Mouse (Mus musculus): ENCODE data around the gene Col1a1.
A peak's percentile ranks its signal among the peaks of the same experiment; 100 is the strongest.

Col1a1 gene

GRCm38 (mm10) chr11:94978947-94979346 is 42.9 kb downstream of the Col1a1 start:
- DNase-seq, result peak; percentile 97

- no peak for DNase-seq
Observed at GRCm38 (mm10) chr11:94979462-94980179, 43.6 kb downstream of the Col1a1 start.

DNA sequence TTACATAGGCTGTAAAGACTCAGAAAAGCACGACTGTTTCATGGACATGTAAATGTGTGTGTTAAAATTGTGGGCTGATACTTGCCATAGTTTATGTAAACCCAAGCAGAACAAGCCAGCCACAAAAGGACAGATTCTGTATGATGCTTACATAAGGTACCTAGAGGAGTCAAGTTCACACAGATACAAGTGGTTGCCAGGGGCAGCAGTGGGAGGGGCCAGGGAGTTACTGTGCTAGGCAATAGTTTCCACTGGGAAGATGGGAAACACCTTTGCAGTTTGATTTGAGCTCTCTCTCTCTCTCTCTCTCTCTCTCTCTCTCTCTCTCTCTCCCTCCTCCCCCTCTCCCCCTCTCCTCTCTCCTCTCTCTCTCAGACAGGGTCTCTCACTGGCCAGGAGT is 49.1 kb downstream of the Col1a1 start:
- no peak for DNase-seq

DNA sequence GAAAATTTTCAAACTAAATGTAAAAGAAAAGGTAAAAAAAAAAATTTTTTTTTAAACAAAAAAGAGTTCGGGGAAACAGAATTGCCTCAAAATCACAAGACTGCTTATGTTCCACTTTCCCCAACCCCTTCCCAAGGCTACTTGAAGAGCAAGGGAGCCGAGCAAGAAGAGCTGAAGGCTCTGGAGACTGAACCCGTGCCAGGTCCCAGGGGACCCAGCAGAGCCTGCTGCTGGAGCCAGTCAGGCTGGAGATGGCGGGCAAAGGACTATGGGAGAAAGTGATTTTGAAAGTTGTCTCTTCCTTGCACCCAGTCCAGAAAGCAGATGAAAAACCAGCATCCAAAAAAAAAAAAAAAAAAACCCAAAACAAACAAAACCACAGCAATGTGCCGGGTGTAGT is 49.8 kb downstream of the Col1a1 start:
- DNase-seq, result no peak

DNA sequence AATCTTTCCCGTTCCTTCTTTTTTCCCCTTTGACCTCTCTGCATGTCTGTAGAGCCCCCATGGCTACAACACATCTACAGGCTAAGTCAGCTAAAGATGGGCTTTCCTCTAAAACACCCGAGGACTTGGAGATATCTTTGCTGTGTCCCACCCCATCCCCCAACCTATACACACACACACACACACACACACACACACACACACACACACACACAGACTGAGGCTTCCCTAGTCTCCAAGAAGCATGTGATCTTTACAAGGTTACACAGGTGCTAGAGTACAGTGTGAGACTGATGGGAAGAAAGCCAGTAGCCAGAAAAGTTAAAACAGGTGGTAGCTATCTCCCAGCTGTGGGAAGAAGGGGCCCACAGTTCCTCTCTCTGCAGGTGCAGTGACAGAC is 50.4 kb downstream of the Col1a1 start:
- DNase-seq, result no peak

DNA sequence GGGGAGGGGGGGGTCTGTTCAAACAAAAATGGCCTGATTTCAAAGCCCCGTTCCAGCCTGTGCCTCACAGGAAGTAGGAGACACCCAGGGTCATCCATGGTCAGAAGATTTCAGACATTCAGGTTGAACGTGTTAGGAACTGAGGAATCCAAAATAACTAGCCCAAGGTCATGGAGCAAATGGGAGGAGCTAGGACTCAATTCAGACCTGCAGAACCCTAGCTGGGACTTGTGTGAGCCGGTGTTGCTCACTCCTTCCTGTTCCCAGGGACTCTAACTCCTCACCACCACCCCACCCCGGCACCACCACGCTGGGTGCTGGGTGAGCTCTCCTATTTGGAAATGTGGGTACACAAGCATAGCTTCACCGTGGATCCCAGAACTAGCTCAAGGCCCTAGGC is 51.3 kb downstream of the Col1a1 start:
- no peak for DNase-seq

DNA sequence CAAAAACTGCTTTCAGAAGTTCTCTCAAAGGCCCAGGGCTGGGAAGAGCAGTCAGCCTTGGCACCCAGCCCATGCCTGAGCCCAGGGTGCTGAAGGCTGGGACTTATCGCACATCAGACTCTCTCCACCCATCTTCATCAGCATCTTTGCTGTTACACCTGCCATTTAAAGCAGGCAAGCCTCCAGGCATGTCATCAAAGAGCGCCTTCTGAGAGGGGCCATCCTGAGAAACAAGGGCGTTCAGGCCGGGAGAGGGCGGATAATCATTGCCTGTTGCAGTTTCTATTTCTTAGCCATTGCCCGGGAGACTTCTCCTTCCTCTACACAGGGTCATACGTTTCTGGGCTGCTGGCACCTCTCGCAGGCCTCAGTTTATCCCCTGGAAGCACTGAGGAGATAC is 51.8 kb downstream of the Col1a1 start:
- DNase-seq, result no peak

DNA sequence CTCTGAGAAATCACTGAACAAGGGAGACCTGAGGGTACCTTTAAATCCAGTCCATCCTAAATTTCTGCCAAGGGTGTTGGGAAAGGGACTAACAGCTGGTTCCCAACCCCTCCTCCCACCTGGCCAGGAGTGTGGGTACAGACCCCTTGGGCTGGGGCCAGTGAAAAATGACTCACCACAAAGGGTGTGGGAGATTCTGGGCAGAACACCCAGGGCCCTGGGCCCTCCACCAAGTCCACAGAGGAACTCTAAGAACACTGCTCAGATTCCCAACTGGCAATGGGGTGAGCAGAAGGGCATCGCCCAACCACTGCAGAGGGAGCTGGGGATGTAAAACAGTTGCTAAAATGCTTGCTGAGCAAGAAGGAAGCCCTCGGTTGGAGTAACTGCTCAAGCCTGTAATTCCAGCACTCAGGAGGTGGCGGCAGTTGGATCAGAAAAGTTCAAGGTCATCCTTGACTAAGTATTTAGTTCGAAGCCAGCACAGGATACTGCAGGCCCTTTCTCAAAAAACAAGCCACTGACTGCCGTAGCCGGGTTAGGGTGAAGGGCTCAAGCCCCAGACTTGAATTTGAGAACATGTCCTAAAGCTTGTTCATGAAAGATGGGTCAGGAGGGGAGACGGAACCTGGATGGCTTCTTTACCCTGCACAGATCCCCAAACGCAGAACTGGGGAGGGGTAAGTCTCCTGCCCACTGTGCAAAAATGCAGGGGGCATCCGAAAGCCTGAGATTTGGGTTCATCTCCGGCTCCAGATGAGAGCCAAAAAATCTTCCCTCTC is 52.9 kb downstream of the Col1a1 start:
- DNase-seq, result no peak

- DNase-seq, result peak; percentile 75
Observed at GRCm38 (mm10) chr11:94989562-94990017, 53.6 kb downstream of the Col1a1 start.

DNA sequence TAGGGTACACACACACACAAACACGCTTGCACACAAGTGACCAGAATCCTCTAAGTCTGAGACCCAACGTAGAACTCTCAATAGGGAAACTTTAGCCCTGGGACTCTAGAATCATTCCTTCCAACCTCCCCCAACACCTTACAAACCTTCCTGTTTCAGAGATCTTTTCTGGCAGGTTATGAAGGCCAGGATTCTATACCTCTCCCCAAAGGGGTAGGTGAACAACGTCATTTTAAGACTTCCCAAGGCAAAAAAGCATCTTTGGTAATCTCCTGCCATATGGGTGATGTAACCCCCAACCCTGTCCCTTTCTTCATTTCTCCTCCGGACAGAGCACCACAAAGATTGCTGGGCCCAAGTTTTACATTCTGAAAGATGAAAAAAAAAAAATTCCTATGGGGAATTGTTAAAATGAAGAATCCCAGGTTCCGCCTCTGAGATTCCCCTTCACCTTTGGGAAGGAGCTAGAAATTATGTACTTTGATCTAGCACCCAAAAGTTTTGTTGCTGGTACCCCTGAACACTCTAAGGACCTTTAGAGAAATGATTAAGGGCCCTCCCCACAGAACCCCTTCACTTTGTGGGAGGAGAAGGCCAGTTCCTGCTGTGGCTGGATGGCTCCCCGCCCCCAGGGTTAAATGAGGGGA is 54.2 kb downstream of the Col1a1 start:
- no peak for DNase-seq

GRCm38 (mm10) chr11:94990749-94991577 is 54.9 kb downstream of the Col1a1 start, which contains the start of gene Ppp1r9b:
Ppp1r9b (plus strand) TSS chr11:94991035.
- DNase-seq, result peak; percentile 93

GRCm38 (mm10) chr11:94991641-94992479 is 55.8 kb downstream of the Col1a1 start:
- no peak for DNase-seq

DNA sequence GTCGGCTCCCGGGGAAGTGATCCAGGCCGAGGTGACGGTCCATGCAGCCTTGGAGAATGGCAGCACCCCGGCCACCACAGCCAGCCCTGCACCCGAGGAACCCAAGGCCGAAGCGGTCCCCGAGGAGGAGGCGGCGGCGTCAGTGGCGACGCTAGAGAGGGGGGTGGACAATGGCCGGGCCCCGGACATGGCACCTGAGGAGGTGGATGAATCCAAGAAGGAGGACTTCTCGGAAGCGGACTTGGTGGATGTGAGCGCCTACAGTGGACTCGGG is 56.4 kb downstream of the Col1a1 start:
- DNase-seq, result no peak

- DNase-seq, result no peak
Observed at GRCm38 (mm10) chr11:94992754-94993606, 57.0 kb downstream of the Col1a1 start.

- no peak for DNase-seq
Observed at GRCm38 (mm10) chr11:94994208-94994814, 58.3 kb downstream of the Col1a1 start.

- DNase-seq, result no peak
Observed at GRCm38 (mm10) chr11:94994947-94995772, 59.1 kb downstream of the Col1a1 start.

DNA sequence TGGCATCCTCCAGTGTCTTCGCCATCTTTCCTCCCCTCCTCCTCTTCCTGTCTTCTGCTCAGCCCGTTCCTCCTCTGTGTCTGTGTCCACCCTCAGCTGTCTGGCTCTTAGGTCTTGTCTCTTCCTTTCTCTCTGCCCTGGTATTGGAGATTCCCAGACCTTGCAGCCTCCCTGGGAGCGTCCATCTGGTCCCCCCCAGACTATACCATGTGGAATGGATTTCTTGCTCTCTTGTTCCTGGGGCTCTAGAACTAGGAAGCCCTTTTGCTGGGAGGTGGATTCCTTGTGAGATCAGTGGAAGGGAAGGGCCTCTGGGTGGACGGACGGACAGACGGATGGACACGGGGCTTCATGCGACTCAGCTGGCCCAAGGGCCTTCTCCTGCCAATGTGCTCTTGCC is 60.1 kb downstream of the Col1a1 start:
- DNase-seq, result no peak

GRCm38 (mm10) chr11:94996984-94997383 is 61.0 kb downstream of the Col1a1 start:
- DNase-seq, result no peak

DNA sequence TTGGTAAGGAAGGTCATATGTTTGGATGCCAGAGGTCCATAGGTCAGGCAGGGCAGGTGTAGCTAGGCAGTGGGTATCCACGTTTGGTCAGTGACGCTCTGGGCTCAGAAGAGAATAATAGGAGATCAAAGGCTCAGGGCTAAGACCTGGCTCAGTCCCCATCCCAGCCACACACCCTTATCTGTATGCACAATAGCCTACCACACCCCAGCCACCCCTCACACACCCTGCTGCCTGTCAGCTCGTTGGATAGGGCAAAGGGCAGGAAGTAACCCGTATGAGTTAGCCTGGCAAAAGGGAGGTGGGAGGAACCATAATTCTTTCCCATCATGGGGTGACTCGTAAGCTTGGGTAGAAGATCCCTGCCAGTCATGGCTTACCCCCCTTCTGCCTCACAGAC is 61.6 kb downstream of the Col1a1 start:
- no peak for DNase-seq

DNA sequence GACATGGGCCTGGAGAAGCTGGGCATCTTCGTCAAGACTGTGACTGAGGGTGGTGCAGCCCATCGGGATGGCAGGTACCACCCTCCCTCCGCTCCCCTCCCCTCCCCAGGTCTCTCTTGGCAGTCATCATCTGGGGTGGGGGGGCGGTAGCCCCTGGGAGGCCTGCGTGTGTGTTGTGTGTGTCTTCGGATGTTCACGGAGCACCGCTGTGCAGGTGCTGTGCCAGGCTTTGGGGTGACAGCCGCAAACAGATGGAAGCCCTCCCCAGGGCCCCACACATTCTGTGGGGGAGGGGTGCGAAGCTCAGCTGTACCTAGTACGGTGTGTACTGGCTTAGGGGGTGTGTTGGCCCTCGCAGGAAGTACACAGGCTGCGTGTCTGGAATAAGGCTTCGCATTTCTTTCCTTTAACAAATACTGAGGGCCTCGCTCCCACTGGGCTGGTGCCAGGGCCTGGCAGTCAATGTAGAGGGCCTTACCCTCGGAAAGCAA is 62.1 kb downstream of the Col1a1 start:
- DNase-seq, result no peak

All from right cerebral cortex, postnatal 14 days (tissue).